Mouse (Mus musculus) kidney, adult 2 months (tissue): Measurements from ENCODE around the gene Trmt1.

Experiments used
- CTCF ChIP-seq: fragments of 200-500 bp; conservative IDR thresholded peaks from 2 replicates; pipeline ENCODE4 v1.5.1; 2011; ENCODE audit warnings: low read depth, mild to moderate bottlenecking, control low read depth, low read length, moderate library complexity, mixed read lengths; ENCODE audit not compliant: insufficient read depth, insufficient read length
- POLR2A ChIP-seq: fragments of 200-500 bp; IDR thresholded peaks from one replicate; pipeline ENCODE4 v1.6.1; 2011; ENCODE audit warnings: low read depth, low read length, control low read depth

DNA sequence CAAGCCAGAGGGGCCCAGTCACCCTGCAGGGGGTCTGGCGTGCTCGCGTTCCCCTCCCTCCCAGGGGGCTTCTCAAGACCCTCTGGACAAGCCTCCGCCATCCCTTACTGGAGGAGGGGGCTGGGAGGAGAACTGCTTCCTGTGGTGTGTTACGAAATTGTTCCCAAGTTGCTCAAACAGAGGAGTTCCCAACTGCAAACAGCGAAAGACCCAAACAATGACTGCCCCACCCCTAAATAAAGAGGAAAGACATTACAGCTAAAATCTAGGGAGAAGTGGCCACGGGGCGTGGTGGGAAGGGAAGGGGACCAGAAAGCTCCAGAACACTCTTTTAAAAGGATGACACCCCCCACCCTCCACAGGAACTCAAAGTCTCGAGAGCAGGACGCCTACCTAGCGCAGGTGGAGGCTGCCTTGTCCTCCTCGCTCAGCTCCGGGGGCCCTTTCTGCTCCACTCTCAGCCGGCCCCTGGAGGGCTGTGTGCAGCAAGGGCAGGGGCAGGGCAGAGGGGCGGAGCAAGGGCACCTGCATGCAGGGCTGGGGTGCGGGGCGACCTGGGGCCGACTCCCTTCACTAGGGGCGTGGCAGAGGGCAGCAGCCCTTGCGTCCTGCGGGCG lies 21.3 kb downstream of the Trmt1 start:
- TF ChIP-seq CTCF (no peak), POLR2A (no peak)
